Mouse (Mus musculus): ENCODE data around the gene Pea15a. TPM values are rescaled to one million over a fixed set of nuclear protein-coding genes. Genes with fewer than 3 reads are reported as not detected.
A peak's percentile ranks its signal among the peaks of the same experiment; 100 is the strongest.

The Pea15a gene
- total RNA-seq, 2 experiments from 2014 or later = 57.4 to 69.9 TPM

DNA sequence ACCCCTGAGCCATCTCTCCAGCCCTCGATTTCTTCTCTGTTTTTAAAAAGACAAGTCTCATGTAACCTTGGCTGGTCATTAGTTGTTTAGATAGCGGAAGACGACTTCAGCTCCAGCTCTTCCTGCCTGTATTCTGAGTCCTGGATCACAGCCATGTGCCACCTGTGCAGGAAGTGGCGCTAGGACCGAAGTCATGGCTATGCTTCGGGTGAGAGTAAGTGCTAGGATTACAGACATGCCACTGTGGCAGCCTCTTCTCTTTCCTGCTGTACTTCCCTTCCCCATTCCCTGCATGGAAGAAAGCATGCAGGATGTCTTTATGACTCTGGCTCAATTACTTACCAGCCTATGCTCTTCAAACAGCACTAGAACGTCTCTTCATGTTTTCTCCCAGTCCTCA is 27.5 kb downstream of the Pea15a start:
- no peak for DNase-seq

DNA sequence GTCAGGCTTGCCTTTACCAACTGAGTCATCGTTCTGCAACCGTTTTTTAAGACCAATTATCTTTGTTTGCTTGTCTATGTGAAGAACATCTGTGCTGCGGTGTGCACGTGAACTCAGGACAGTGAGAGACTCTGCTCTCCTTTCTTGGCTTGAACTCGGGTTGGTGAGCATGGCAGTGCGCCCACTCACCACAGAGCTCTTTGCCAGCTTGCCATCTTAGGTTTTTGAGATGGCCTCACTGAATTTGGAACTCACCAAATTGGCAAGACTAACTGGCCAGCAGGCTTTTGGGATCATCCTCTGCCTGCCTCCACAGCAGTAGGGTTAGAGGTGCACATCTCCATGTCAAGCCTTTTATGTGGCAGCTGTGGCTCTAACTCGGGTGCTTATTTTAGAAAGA is 28.8 kb downstream of the Pea15a start:
- DNase-seq = no peak

DNA sequence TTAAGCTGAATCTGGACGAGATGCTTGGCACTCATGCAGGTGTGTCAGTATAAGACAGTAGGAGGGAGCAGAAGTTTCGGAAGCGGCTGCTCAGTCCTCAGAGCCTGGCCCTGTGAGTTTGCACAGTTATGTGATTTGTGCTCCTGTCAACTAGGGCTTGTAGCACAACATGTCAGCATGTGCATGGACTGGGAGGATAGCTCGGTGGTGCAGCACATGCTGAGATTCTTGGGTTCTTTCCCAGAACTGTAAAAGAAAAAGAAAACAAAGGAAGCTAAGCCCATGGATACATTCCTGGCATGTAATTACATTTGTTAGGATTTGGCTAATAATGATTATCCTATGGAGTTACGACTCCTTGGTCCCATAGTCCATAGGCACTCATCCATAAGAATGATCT is 33.4 kb downstream of the Pea15a start:
- DNase-seq = no peak

DNA sequence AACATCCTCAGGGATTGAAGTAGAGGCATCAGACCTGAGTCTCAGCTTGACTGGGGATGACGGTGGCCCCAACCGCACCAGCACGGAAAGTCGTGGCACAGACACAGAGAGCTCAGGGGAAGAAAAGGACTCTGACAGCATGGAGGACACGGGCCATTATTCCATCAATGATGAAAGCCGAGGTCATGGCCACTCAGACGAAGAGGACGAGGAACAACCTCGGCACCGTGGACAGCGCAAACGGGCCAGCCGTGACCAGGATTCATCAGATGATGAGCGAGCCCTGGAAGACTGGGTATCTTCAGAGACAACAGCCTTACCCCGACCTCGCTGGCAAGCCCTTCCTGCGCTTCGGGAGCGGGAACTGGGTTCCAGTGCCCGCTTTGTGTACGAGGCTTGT is 34.2 kb downstream of the Pea15a start:
- no peak for DNase-seq

DNA sequence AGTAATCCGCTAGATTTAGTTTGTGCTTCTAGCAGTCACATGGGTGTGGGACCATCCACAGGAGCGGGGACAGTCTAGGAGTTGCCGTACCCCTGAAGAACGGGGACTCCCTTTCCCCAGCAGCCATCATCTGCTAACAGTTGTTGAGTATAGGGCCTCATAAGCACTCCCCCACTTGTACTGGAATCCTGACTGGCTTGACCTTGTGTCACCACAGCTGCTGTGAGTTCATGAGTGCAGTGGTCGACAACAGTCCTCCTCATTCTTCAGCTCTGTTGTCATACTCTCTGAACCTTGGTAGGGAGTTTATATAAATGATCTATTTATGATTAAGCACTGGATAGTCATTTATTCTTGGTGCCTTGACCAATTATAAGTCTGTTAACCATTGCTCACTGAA is 36.8 kb downstream of the Pea15a start:
- DNase-seq = no peak

DNA sequence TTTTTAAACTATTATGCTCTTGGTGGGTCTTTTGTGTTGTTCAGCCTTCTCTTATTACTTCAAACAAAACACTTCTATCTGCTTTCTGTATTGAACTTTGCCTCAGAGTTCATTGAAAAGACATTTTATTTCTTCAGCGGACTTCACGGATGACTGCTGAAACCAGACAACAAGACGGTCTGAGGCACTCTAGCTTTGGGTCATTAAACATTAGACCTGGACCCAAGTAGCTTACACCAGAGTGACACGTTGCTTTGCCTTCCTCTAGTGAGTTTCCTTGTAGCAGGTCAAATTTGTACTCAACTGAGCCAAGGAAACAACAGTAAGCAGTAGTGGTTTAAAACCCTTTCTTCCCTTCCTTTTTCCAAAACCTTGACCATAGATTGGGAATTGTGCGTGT is 38.7 kb downstream of the Pea15a start:
- no peak for DNase-seq

DNA sequence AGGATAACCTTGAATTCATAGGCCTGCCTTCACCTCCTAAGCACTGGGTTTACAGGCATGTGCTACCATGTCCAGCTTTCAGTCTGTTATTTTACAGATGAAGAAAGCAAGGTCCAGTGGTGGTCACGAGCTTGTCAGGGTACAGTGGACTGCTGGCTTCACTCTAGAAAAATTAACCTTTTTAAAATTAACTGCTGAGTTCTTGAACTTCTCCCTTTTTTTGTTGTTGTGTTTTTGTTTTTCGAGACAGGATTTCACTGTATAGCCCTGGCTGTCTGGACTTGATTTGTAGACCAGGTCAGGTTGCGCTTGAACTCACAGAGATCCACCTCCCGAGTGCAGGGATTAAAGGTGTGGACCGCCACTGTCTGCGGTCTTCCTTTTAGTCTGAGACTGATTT is 43.6 kb downstream of the Pea15a start:
- DNase-seq = no peak

DNA sequence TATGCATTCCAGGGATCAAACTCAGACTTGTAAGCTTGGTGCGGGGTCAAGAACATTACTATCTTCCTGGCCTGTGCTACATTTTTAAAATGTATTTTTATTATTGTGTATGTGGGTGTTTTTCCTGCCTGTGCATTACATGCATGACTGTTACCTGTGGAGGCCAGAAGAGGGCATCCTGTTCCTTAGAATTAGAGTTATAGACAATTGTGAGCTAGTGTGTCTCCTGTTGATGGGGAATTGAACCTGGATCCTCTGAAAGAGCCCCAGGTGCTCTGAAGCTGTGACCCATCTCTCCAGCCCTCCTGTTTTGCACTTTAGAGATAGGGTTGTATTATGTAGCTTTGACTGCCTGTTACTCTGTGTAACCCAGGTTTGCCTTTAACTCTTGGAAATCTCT is 44.6 kb downstream of the Pea15a start:
- DNase-seq = peak; percentile 40 to 61

DNA sequence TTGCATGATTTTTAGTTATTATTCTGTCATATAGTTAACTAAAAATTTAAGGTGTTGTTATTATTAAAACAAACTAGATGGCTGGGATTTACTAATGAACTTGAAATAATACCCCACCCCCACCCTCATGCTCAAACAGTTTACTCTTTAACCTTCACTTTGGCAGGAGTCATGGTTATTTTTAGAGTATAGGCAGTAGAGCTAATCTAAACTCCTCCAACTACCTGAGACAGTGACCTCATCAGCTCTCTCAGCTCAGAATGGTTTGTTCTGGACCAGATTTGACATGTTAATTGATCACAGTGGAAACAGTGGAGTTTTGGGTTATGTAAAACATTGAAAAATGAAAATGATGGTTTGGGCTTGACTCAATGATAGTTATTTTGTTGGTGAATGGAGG is 46.1 kb downstream of the Pea15a start:
- no peak for DNase-seq

DNA sequence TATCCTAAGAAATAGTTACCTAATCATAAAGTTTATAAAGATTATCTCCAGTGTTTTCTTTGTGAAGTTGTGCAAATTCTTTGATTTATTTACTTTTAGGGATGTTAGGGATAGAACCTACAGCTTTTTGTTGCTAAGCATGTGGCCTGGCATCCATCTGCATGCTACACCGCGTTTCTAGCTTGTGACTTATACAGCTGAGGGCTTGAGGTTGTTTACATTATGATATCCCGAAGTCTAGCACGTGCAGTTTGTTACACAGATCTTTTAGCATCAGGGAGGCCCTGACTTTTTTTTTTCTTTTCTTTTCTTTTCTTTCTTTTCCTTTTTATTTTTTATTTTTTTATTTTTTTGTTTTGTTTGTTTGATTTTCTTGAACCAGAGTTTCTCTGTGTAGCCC is 46.6 kb downstream of the Pea15a start:
- no peak for DNase-seq

DNA sequence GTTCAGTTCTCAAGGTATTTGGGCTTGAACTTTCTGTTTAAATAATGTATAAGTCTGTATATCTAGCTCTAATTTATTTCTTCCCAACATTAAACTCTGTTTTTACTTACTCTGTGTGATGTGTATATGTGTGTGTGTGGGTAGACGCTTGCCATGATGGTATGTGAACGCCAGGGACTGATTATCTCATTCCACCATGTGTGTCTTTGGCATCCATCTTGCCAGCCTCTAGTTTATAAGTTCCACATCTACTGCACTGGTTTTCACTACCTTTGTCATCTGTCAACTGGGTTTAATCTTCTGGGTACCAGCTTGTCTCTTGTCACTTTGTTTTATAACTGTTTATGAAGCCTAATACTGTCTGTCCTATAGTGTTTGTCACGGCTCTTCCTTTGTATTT is 51.1 kb downstream of the Pea15a start:
- DNase-seq = no peak

DNA sequence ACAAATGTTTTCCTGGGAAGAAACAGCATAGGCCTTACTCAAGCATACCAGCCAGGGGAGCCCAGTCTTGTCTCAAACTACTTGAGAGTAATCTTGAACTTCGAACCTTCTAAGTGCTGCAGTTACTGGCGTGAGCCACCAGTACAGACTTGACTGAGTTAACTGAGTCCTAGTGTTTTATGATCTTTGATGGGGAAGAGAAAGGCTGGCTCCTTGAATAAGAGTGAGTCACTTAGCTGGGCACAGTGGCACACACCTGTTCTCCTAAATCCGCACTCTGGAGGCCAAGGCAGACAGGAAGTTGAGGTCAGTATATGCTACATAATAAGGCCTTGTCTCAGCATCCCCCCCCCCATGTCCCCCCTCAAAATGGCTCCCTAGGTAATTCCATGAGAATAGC is 52.1 kb downstream of the Pea15a start:
- no peak for DNase-seq

DNA sequence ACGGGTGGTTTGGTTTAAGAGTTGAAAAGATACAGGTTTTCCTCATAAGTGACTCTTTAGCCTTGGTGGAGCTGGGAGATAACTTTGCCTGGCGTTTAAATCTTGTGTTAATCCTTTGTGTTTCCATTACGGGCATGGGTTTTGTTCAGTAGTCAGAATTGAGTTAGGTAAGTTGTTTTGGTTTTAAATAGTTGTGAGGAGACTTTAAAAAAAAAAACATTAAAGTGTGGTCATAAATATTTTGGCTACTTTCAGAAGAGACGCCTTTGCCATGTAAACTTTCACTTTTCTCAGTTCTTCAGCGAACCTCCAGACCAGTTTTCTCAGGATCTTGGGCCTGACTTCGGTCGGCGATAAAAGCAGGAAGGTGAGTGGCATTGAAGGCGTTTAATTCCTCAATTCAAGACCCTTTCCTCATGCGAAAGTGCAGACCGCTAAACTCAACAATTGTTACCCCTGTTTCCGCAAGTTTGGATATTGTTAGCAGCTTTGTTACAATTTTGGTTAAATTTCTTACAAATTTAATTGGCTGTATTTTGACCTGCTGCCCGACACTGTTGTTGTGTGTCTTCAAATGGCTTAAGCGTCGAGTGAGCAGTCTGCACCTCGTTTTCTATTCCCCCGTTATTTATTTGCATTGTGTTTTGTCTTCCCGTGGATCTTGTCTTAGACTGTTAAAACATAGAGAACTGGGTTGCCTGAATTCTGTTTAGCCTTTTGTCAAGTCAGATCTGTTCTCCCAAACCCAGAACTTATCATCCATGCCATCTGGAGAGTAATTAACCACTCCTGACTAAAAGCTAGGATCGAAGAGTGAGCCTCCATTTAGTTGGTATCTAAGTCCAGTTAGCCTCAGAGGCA is 57.4 kb downstream of the Pea15a start:
- no peak for DNase-seq

DNA sequence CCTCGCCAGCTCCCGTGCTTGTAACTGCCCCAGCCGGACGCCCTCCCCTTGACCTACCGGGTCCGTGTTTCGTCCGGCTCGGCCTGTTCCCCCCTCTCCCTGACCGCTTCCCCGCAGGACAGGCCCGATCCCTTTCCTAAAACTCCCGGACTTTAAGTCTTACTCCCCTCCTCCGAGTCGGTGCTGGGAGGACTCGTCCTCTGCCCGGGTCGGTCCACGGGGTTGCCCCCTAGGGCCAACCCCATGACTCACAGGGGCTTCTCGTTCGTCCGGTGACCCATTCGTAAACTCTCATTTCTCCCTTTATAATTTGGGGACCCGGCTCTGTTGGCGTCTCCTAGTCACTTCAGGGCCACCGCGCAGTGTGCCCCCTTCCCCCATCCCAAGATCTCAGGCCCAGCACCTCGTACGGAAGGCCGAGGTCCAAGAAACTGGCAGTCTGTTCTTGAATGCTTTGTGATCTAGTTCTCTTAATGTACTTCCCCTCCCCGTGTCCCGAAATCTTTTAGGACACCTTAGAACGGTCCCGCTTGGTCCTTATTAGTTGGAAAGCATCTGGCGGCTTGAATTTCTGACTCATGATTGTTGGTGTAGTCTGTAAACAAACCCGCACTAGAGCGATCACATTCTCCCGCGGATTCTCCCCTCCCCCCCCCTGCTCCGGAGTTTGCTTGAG is 58.2 kb downstream of the Pea15a start:
- peak; percentile 23 to 76 for DNase-seq

DNA sequence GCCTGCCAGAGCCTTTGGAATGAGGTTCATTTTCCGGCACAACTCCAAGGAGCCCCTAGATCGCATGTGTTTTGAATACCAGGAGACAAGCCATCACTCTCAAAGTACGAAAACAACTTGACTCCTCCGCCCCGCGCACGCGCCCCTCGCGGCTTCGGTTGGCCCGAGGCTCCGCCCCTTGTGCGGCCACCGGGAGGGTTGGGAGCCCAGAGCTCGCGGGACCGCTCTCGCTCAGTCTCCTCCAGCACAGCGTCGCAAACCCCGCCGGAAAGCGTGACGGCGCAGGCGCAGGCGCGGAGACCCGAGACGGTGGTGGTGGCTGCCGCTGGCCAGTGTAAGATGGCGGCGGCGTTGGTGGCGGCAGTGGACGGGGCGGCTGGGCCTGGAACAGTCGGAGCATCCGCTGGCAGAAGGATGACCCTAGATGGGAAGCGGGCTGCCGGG is 58.7 kb downstream of the Pea15a start, which contains the start of gene Dcaf8:
TSS of gene Dcaf8 (plus strand) at position 250 of the 444 bp plus-strand sequence.
- DNase-seq = peak; percentile 97 to 99

Other genes with a start within 250 kb of the Pea15a start
- under 1 TPM; 0.77 to 0.95 TPM for gene Vangl2, start 178.4 kb downstream of the Pea15a start, total RNA-seq (2021)
- gene Nhlh1, start 149.2 kb downstream of the Pea15a start, total RNA-seq (2021) = not detected
- gene Copa, start 124.3 kb downstream of the Pea15a start, total RNA-seq (2021) = 100 to 1,000 TPM; 106 to 108 TPM
- gene Ncstn, start 124.0 kb downstream of the Pea15a start, total RNA-seq (2021) = 10 to 100 TPM; 39.5 to 43.8 TPM
- 100 to 1,000 TPM; 116 to 143 TPM for gene Pex19, start 80.0 kb downstream of the Pea15a start, total RNA-seq (2021)
- gene Dcaf8, start 58.7 kb downstream of the Pea15a start, total RNA-seq (2021) = 100 to 1,000 TPM; 110 to 119 TPM
- gene Casq1, start 13.1 kb upstream of the Pea15a start, total RNA-seq (2021) = 1 to 10 TPM; 2.2 to 2.7 TPM
- not detected for gene Atp1a4, start 51.6 kb upstream of the Pea15a start, total RNA-seq (2021)
- 10 to 100 TPM in 1 of 2 experiments, 1 to 10 TPM in 1; 9.8 to 10.1 TPM for gene Igsf8, start 54.8 kb upstream of the Pea15a start, total RNA-seq (2021)
- 100 to 1,000 TPM; 496 to 511 TPM for gene Atp1a2, start 91.3 kb upstream of the Pea15a start, total RNA-seq (2021)
- gene Kcnj9, start 122.5 kb upstream of the Pea15a start, total RNA-seq (2021) = not detected
- gene Kcnj10, start 134.4 kb upstream of the Pea15a start, total RNA-seq (2021) = under 1 TPM; 0.17 to 0.18 TPM
- gene Pigm, start 169.7 kb upstream of the Pea15a start, total RNA-seq (2021) = 1 to 10 TPM; 3.2 to 4.2 TPM

All from heart, adult 18-20 months (tissue).